Mouse (Mus musculus) hindbrain, embryonic 11.5 days (tissue): Measurements from ENCODE around the gene Fbxo46. TPM values are rescaled to one million over a fixed set of nuclear protein-coding genes. Genes with fewer than 3 reads are reported as not detected.

ENCODE experiments used
- ATAC-seq: fragments of 200-750 bp; cut with Nextera tagmentation; 2 replicates; pipeline ENCODE4 v1.8.0; 2017; ENCODE audit warnings: mild to moderate bottlenecking, moderate TSS enrichment, moderate library complexity; ENCODE audit not compliant: low FRiP score
- DNase-seq: peaks from one replicate; pipeline ENCODE4 v3.0.0-alpha.2; 2015; ENCODE audit warnings: low spot score
- H3K27ac ChIP-seq: fragments of 300-500 bp; sonication (generic); 2 replicates; pipeline ENCODE4 v1.5.1; 2014; ENCODE audit warnings: mild to moderate bottlenecking, low read depth, low read length
- H3K27me3 ChIP-seq: fragments of 300-500 bp; sonication (generic); 2 replicates; pipeline ENCODE4 v1.6.1; 2014; ENCODE audit warnings: mild to moderate bottlenecking, low read length, moderate library complexity, mixed read lengths; ENCODE audit not compliant: control insufficient read depth, insufficient read depth
- H3K36me3 ChIP-seq: fragments of 300-500 bp; sonication (generic); 2 replicates; pipeline ENCODE4 v1.6.1; 2014; ENCODE audit warnings: mild to moderate bottlenecking, low read length, moderate library complexity, mixed read lengths; ENCODE audit not compliant: control insufficient read depth, insufficient read depth
- H3K4me1 ChIP-seq: fragments of 300-500 bp; sonication (generic); replicated peaks from 2 replicates; pipeline ENCODE4 v1.6.1; 2014; ENCODE audit warnings: low read length, mixed read lengths; ENCODE audit not compliant: control insufficient read depth, insufficient read depth
- H3K4me2 ChIP-seq: fragments of 300-500 bp; sonication (generic); replicated peaks from 2 replicates; pipeline ENCODE4 v1.6.1; 2014; ENCODE audit warnings: mild to moderate bottlenecking, low read depth, low read length
- H3K4me3 ChIP-seq: fragments of 300-500 bp; sonication (generic); 2 replicates; pipeline ENCODE4 v1.5.1; 2014; ENCODE audit warnings: low read depth, low read length
- H3K9ac ChIP-seq: fragments of 300-500 bp; sonication (generic); 2 replicates; pipeline ENCODE4 v1.6.1; 2014; ENCODE audit warnings: low read depth, low read length
- H3K9me3 ChIP-seq: fragments of 300-500 bp; sonication (generic); 2 replicates; pipeline ENCODE4 v1.6.1; 2016; ENCODE audit warnings: low read length; ENCODE audit not compliant: control insufficient read depth
- WGBS: fragments of 180-500 bp; shearing (Covaris S2); extraction: QIAGEN DNeasy Blood & Tissue Kit; methylation state at CpG from one replicate; pipeline ENCODE4 v1.1.7; 2014; 5-methylcytosine and 5-hydroxymethylcytosine counted together
- polyA plus RNA-seq: library from polyadenylated mRNA; unstranded; fragments of >200 nt; fragmentation: Nextera tagmentation; extraction: Ambion mirVana; gene quantifications from 2 replicates; pipeline ENCODE4 v1.2.1, GENCODE M21; 2014

Gene Fbxo46
- polyA plus RNA-seq, 1 experiment from 2014 or later, result 8.7 TPM

GRCm38 (mm10) chr7:19171831-19172230, 52.2 kb downstream of the Fbxo46 start:
- Histone ChIP-seq H3K9ac (no peak overlapping the region), H3K27ac (0 out of 2 replicates have a peak overlapping the region, but pooled peaks have one; percentile 31), H3K27me3 (peaks cover 12% of the 10 kb centered on the region), H3K36me3 (no peaks in the 10 kb centered on the region), H3K9me3 (no peaks in the 10 kb centered on the region), H3K4me3 (no peak overlapping the region), H3K4me1 (no peaks in the 10 kb centered on the region), H3K4me2 (no peak overlapping the region)
- ATAC-seq (no peak), DNase-seq (no peak)
- 64% methylated on average over 8 of the region's 8 CpGs for whole genome bisulfite sequencing

- peaks cover 23% of the 10 kb centered on the region for H3K27me3 ChIP-seq
- no peak overlapping the region for H3K27ac ChIP-seq
- H3K9me3 ChIP-seq, result no peaks in the 10 kb centered on the region
- ATAC-seq, result peak; percentile 27; the same call in 1 of the 2 replicates
- WGBS, result 2% methylated on average over 17 of the region's 17 CpGs
- DNase-seq, result peak; percentile 93
- H3K4me1 ChIP-seq, result peaks cover 1% of the 10 kb centered on the region; the same call in 1 of the 2 replicates
- no peaks in the 10 kb centered on the region for H3K36me3 ChIP-seq
- H3K9ac ChIP-seq, result peak overlapping the region; percentile 41
- H3K4me3 ChIP-seq, result peak overlapping the region; percentile 26
- H3K4me2 ChIP-seq, result peak overlapping the region; percentile 49
These were observed 53.2 kb downstream of the Fbxo46 start for GRCm38 (mm10) chr7:19172874-19173273.

- no peaks in the 10 kb centered on the region for H3K9me3 ChIP-seq
- peak; percentile 91 for ATAC-seq
- peak within 1 kb of the TSS; percentile 44 for H3K9ac ChIP-seq
- peak; percentile 77 for DNase-seq
- peak within 1 kb of the TSS; percentile 60 for H3K4me2 ChIP-seq
- WGBS, result under 1% methylated on average over 30 of the region's 30 CpGs
- peak within 1 kb of the TSS; percentile 37 for H3K4me3 ChIP-seq
- H3K36me3 ChIP-seq, result no peaks in the 10 kb centered on the region
- peaks cover 41% of the 10 kb centered on the region for H3K27me3 ChIP-seq
- 0 out of 2 replicates have a peak within 1 kb of the TSS, but pooled peaks have one; percentile 32 for H3K27ac ChIP-seq
- H3K4me1 ChIP-seq, result peaks cover 5% of the 10 kb centered on the region; the same call in 1 of the 2 replicates
These were observed 56.3 kb downstream of the Fbxo46 start, which contains the start of gene Eml2 for GRCm38 (mm10) chr7:19175708-19176515. TSS of gene Eml2 (plus strand) at chr7:19176421.

- DNase-seq, result no peak
- peaks cover 5% of the 10 kb centered on the region; the same call in 1 of the 2 replicates for H3K4me1 ChIP-seq
- 0 out of 2 replicates have a peak overlapping the region, but pooled peaks have one; percentile 32 for H3K27ac ChIP-seq
- 3% methylated on average over 17 of the region's 21 CpGs for WGBS
- peak; percentile 37; the same call in 1 of the 2 replicates for ATAC-seq
- H3K4me2 ChIP-seq, result peak overlapping the region; percentile 60
- H3K4me3 ChIP-seq, result peak overlapping the region; percentile 37
- H3K36me3 ChIP-seq, result no peaks in the 10 kb centered on the region
- H3K9ac ChIP-seq, result peak overlapping the region; percentile 44
- H3K27me3 ChIP-seq, result peaks cover 41% of the 10 kb centered on the region
- no peaks in the 10 kb centered on the region for H3K9me3 ChIP-seq
These were observed 56.9 kb downstream of the Fbxo46 start for GRCm38 (mm10) chr7:19176516-19176947.

- Histone ChIP-seq H3K4me1 (peaks cover 5% of the 10 kb centered on the region; the same call in 1 of the 2 replicates), H3K9me3 (no peaks in the 10 kb centered on the region), H3K4me3 (peak overlapping the region; percentile 37), H3K27ac (no peak overlapping the region), H3K9ac (no peak overlapping the region), H3K4me2 (peak overlapping the region; percentile 60), H3K36me3 (no peaks in the 10 kb centered on the region), H3K27me3 (peaks cover 41% of the 10 kb centered on the region)
- 63% methylated on average over 7 of the region's 7 CpGs for WGBS
- no peak for ATAC-seq
- DNase-seq, result no peak
These were observed 57.6 kb downstream of the Fbxo46 start for GRCm38 (mm10) chr7:19177216-19177615.

- Histone ChIP-seq H3K4me1 (peaks cover 5% of the 10 kb centered on the region; the same call in 1 of the 2 replicates), H3K4me3 (peak overlapping the region; percentile 12; the same call in 1 of the 2 replicates), H3K27me3 (peaks cover 41% of the 10 kb centered on the region), H3K27ac (no peak overlapping the region), H3K4me2 (0 out of 2 replicates have a peak overlapping the region, but pooled peaks have one; percentile 11), H3K9me3 (no peaks in the 10 kb centered on the region), H3K36me3 (no peaks in the 10 kb centered on the region), H3K9ac (no peak overlapping the region)
- ATAC-seq, result no peak
- 8% methylated on average over 18 of the region's 18 CpGs for WGBS
- DNase-seq, result peak; percentile 28
These were observed 58.4 kb downstream of the Fbxo46 start for GRCm38 (mm10) chr7:19178035-19178434.

- H3K27ac ChIP-seq, result no peak overlapping the region
- peak overlapping the region; percentile 12; the same call in 1 of the 2 replicates for H3K4me3 ChIP-seq
- no peaks in the 10 kb centered on the region for H3K9me3 ChIP-seq
- peaks cover 5% of the 10 kb centered on the region; the same call in 1 of the 2 replicates for H3K4me1 ChIP-seq
- WGBS, result 8% methylated on average over 26 of the region's 27 CpGs
- H3K27me3 ChIP-seq, result peaks cover 41% of the 10 kb centered on the region
- DNase-seq (peak; percentile 83), ATAC-seq (no peak)
- no peak overlapping the region for H3K9ac ChIP-seq
- H3K4me2 ChIP-seq, result peak overlapping the region; percentile 26
- H3K36me3 ChIP-seq, result no peaks in the 10 kb centered on the region
These were observed 58.9 kb downstream of the Fbxo46 start for GRCm38 (mm10) chr7:19178443-19179092.

GRCm38 (mm10) chr7:19179173-19179572, 59.5 kb downstream of the Fbxo46 start:
- Histone ChIP-seq H3K4me2 (peak overlapping the region; percentile 26), H3K36me3 (no peaks in the 10 kb centered on the region), H3K9me3 (no peaks in the 10 kb centered on the region), H3K27me3 (peaks cover 41% of the 10 kb centered on the region), H3K27ac (no peak overlapping the region), H3K4me3 (peak overlapping the region; percentile 16), H3K4me1 (peaks cover 5% of the 10 kb centered on the region; the same call in 1 of the 2 replicates), H3K9ac (no peak overlapping the region)
- 0% methylated on average over 31 of the region's 32 CpGs for WGBS
- ATAC-seq, result no peak
- DNase-seq, result peak; percentile 80
